Mouse (Mus musculus) heart, embryonic 11.5 days (tissue): Measurements from ENCODE around the gene Nepn. TPM values are rescaled to one million over a fixed set of nuclear protein-coding genes. Genes with fewer than 3 reads are reported as not detected.

ENCODE experiments used
- ATAC-seq: fragments of 200-750 bp; cut with Nextera tagmentation; replicated peaks from 2 replicates; pipeline ENCODE4 v1.8.0; 2017; ENCODE audit warnings: moderate library complexity; ENCODE audit not compliant: insufficient number of reproducible peaks, low FRiP score, low TSS enrichment
- H3K27ac ChIP-seq: fragments of 300-500 bp; sonication (generic); 2 replicates; pipeline ENCODE4 v1.5.1; 2014; ENCODE audit warnings: mild to moderate bottlenecking, low read depth, low read length
- H3K27me3 ChIP-seq: fragments of 300-500 bp; sonication (generic); 2 replicates; pipeline ENCODE4 v1.6.1; 2014; ENCODE audit warnings: mild to moderate bottlenecking, low read length, mixed read lengths; ENCODE audit not compliant: control insufficient read depth, insufficient read depth
- H3K36me3 ChIP-seq: fragments of 300-500 bp; sonication (generic); 2 replicates; pipeline ENCODE4 v1.6.1; 2014; ENCODE audit warnings: mild to moderate bottlenecking, low read length, moderate library complexity, mixed read lengths; ENCODE audit not compliant: control insufficient read depth, insufficient read depth
- H3K4me1 ChIP-seq: fragments of 300-500 bp; sonication (generic); 2 replicates; pipeline ENCODE4 v1.6.1; 2014; ENCODE audit warnings: low read length; ENCODE audit not compliant: control insufficient read depth, insufficient read depth
- H3K4me2 ChIP-seq: fragments of 300-500 bp; sonication (generic); 2 replicates; pipeline ENCODE4 v1.6.1; 2014; ENCODE audit warnings: mild to moderate bottlenecking, moderate library complexity
- H3K4me3 ChIP-seq: fragments of 300-500 bp; sonication (generic); 2 replicates; pipeline ENCODE4 v1.5.1; 2014; ENCODE audit warnings: low read depth, low read length
- H3K9ac ChIP-seq: fragments of 300-500 bp; sonication (generic); 2 replicates; pipeline ENCODE4 v1.6.1; 2014; ENCODE audit warnings: mild to moderate bottlenecking, low read depth, low read length, moderate library complexity
- H3K9me3 ChIP-seq: fragments of 300-500 bp; sonication (generic); replicated peaks from 2 replicates; pipeline ENCODE4 v1.6.1; 2016; ENCODE audit warnings: low read length; ENCODE audit not compliant: control insufficient read depth
- WGBS: fragments of 180-500 bp; shearing (Covaris S2); extraction: QIAGEN DNeasy Blood & Tissue Kit; methylation state at CpG from one replicate; pipeline ENCODE4 v1.1.7; 2014; ENCODE audit not compliant: insufficient replicate concordance; 5-methylcytosine and 5-hydroxymethylcytosine counted together
- polyA plus RNA-seq: library from polyadenylated mRNA; unstranded; fragments of >200 nt; fragmentation: Nextera tagmentation; extraction: Ambion mirVana; gene quantifications from 2 replicates; pipeline ENCODE4 v1.2.1, GENCODE M21; 2014

The Nepn gene
- polyA plus RNA-seq, 1 experiment from 2014 or later, result 0.16 TPM

- Histone ChIP-seq H3K4me2 (no peak overlapping the region), H3K4me1 (peaks cover 2% of the 10 kb centered on the region; the same call in 1 of the 2 replicates), H3K27ac (no peak overlapping the region), H3K27me3 (no peaks in the 10 kb centered on the region), H3K9ac (no peak overlapping the region), H3K9me3 (no peaks in the 10 kb centered on the region), H3K36me3 (no peaks in the 10 kb centered on the region), H3K4me3 (no peak overlapping the region)
- no peak for ATAC-seq
- 82% methylated on average over 2 of the region's 2 CpGs for WGBS
Measured at GRCm38 (mm10) chr10:52376422-52376821, 12.3 kb upstream of the Nepn start.

- Histone ChIP-seq H3K27me3 (no peaks in the 10 kb centered on the region), H3K4me3 (no peak overlapping the region), H3K27ac (no peak overlapping the region), H3K4me2 (no peak overlapping the region), H3K9ac (no peak overlapping the region), H3K9me3 (no peaks in the 10 kb centered on the region), H3K36me3 (no peaks in the 10 kb centered on the region), H3K4me1 (peaks cover 4% of the 10 kb centered on the region; the same call in 1 of the 2 replicates)
- 93% methylated on average over 2 of the region's 2 CpGs for WGBS
- no peak for ATAC-seq
Measured at GRCm38 (mm10) chr10:52377813-52378212, 11.0 kb upstream of the Nepn start.

DNA sequence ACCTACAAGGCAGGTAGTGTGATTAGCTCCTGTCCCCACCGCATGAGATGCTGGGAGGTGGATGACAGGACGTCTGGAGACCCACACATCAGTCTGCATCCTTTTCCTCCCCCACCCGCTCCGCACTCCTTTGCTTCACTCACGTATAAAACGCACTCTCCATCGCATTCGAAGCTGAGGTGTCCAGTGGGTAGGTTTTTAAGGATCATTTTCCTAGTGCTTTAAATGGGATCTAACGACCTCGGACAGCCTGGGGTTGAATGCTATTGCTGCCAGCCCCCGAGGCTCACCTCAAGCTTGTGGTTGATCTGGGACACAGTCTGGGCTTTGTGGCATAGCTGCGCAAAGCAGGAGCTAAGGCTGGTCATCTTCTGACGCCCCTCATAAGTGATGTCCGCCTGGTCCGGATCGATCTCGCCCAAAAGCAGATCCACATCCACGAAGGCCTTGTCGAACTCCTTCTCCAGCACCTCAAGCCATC lies 7.4 kb upstream of the Nepn start:
- Histone ChIP-seq H3K4me2 (peak overlapping the region; percentile 84), H3K9ac (peak overlapping the region; percentile 82), H3K36me3 (no peaks in the 10 kb centered on the region), H3K27ac (peak overlapping the region; percentile 74), H3K4me3 (peak overlapping the region; percentile 69), H3K27me3 (no peaks in the 10 kb centered on the region), H3K4me1 (peaks cover 7% of the 10 kb centered on the region; the same call in 1 of the 2 replicates), H3K9me3 (no peaks in the 10 kb centered on the region)
- 0% methylated on average over 19 of the region's 19 CpGs for WGBS
- peak; percentile 36 for ATAC-seq

- H3K27me3 ChIP-seq, result no peaks in the 10 kb centered on the region
- peak within 1 kb of the TSS; percentile 84 for H3K4me2 ChIP-seq
- WGBS, result under 1% methylated on average over 58 of the region's 71 CpGs
- ATAC-seq, result peak; percentile 99
- H3K4me3 ChIP-seq, result peak within 1 kb of the TSS; percentile 69
- H3K27ac ChIP-seq, result peak within 1 kb of the TSS; percentile 74
- no peaks in the 10 kb centered on the region for H3K36me3 ChIP-seq
- H3K4me1 ChIP-seq, result peaks cover 7% of the 10 kb centered on the region; the same call in 1 of the 2 replicates
- peak within 1 kb of the TSS; percentile 82 for H3K9ac ChIP-seq
- H3K9me3 ChIP-seq, result no peaks in the 10 kb centered on the region
Measured at GRCm38 (mm10) chr10:52381845-52382591, 6.8 kb upstream of the Nepn start, which contains the start of gene Gopc. Gopc (minus strand) TSS chr10:52382124.

GRCm38 (mm10) chr10:52383022-52383421 lies 5.8 kb upstream of the Nepn start:
- Histone ChIP-seq H3K9ac (peak overlapping the region; percentile 68; the same call in 1 of the 2 replicates), H3K4me1 (peaks cover 7% of the 10 kb centered on the region; the same call in 1 of the 2 replicates), H3K4me3 (peak overlapping the region; percentile 69), H3K36me3 (no peaks in the 10 kb centered on the region), H3K9me3 (no peaks in the 10 kb centered on the region), H3K27me3 (no peaks in the 10 kb centered on the region), H3K4me2 (peak overlapping the region; percentile 60), H3K27ac (0 out of 2 replicates have a peak overlapping the region, but pooled peaks have one; percentile 15)
- no peak for ATAC-seq
- 74% methylated on average over 6 of the region's 6 CpGs for WGBS

DNA sequence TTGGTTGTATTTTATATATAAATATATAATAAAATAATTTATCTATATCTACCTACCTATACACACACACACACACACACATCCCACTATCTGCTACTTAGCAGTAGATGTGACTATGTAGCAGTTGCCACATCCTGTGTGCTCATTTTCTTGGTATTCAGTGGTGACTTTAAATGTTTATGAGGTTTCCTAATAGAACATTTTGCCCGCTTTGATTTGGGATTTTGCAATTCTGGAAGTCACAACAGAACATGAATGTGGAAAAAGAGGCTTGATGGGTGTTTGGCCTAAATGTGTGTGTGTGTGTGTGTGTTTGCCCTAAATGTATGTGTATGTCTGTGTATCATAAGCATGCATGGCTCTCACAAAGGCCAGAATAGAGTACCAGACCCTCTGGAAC lies 5.2 kb upstream of the Nepn start:
- Histone ChIP-seq H3K4me3 (no peak overlapping the region), H3K4me2 (no peak overlapping the region), H3K9ac (no peak overlapping the region), H3K27ac (no peak overlapping the region), H3K27me3 (no peaks in the 10 kb centered on the region), H3K36me3 (no peaks in the 10 kb centered on the region), H3K4me1 (peaks cover 7% of the 10 kb centered on the region; the same call in 1 of the 2 replicates), H3K9me3 (no peaks in the 10 kb centered on the region)
- WGBS, result 86% methylated on average over 1 of the region's 1 CpGs
- no peak for ATAC-seq

DNA sequence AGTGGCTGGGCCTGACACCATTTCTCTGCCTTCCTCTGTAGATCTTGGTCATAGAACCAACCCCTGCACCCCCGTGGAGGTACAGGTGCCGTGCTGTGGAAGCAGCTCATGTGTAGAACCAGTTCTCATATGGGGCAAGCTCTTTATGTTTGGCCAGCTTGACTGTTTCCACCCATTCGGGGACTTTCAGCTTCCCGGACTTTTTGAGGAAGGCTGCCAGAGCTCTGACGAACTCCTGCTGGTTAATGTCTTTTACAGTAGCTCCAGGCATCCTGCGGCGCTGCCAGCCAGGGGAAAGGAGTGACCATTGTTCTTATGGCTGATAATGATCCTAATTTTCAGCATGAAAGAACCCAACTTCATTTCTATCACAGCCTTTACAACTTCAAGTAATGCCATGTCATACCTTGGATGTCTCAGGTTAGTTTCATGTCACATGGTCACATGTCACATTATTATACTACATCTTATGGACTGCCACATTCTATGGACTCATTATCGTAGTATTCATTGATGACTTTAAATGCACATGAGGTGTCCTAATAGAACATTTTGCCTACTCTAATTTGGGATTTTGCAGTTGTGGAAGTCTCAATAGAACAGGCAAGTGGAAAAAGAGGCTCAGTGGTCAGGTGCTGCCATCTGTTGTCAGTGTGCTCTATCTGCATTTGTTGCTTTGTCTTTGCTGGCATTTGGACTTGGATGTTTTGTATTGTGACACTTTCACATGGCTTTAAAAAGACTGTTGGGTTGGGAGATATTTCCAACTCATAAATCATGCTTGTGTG lies 3.8 kb upstream of the Nepn start:
- no peak for ATAC-seq
- WGBS, result 47% methylated on average over 8 of the region's 8 CpGs
- Histone ChIP-seq H3K4me3 (no peak overlapping the region), H3K9ac (no peak overlapping the region), H3K36me3 (no peaks in the 10 kb centered on the region), H3K27ac (no peak overlapping the region), H3K4me1 (peaks cover 5% of the 10 kb centered on the region; the same call in 1 of the 2 replicates), H3K4me2 (no peak overlapping the region), H3K9me3 (no peaks in the 10 kb centered on the region), H3K27me3 (no peaks in the 10 kb centered on the region)

DNA sequence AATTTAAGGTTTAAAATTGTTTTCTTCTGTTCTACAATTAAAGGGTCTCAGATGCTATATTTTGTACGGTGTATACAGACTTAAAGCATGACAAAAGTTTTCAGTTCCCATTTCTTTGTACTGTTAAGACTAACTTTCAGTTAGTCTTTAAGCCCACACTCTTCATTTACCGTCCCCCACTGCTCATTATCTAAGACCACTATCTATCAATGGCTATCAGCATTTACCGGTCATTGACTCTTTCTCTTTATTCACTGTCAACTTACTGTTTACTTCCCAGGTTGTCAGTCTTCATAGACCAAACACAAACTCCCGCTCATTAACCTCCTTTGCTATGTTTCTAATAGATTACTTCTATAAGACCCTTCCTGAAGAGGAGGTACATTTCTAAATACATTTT lies 1.6 kb upstream of the Nepn start:
- H3K36me3 ChIP-seq, result no peaks in the 10 kb centered on the region
- no peak overlapping the region for H3K4me3 ChIP-seq
- H3K4me1 ChIP-seq, result peaks cover 5% of the 10 kb centered on the region; the same call in 1 of the 2 replicates
- no peak for ATAC-seq
- H3K9ac ChIP-seq, result no peak overlapping the region
- 58% methylated on average over 4 of the region's 4 CpGs for WGBS
- H3K9me3 ChIP-seq, result no peaks in the 10 kb centered on the region
- H3K4me2 ChIP-seq, result no peak overlapping the region
- H3K27ac ChIP-seq, result no peak overlapping the region
- no peaks in the 10 kb centered on the region for H3K27me3 ChIP-seq
